Mouse (Mus musculus): ENCODE measurements at regions not wholly inside any gene's neighbourhood (a gene's known extent, or its start where the extent isn't known, plus 50 kb on each side); places are given as distances from the start of the nearest gene placed in this dataset.

- DNase-seq (ENCODE audit: low read depth, low spot score): no peak
These were observed 435.9 kb downstream of the Prdm2 start for GRCm38 (mm10) chr4:142776711-142777411.

DNA sequence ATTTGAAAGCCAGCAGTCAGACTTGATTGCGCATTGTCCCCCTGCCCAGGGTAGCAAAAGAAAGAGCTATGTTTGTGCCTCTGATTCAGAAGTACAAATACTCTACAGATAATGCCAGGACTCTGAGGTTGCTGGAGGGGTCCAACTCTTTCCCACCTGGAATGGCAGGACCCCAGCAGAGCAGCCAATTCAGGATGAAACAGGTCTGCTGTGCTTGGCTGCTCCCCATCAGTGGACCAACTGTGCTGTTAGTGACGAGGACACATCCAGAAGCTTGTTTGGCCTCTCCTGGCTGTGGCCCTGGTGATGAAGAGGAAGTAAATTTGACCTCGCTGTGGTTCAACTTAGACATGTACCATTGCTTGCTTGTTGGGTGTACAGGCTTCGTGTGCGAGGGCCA lies 437.8 kb downstream of the Prdm2 start:
- DNase-seq (ENCODE audit: low read depth, low spot score): no peak

GRCm38 (mm10) chr4:142773651-142774151 lies 439.1 kb downstream of the Prdm2 start:
- DNase-seq (ENCODE audit: low read depth, low spot score): no peak

GRCm38 (mm10) chr4:142772751-142773455 lies 439.9 kb downstream of the Prdm2 start:
- peak; percentile 48 for DNase-seq (ENCODE audit: low read depth, low spot score)

DNA sequence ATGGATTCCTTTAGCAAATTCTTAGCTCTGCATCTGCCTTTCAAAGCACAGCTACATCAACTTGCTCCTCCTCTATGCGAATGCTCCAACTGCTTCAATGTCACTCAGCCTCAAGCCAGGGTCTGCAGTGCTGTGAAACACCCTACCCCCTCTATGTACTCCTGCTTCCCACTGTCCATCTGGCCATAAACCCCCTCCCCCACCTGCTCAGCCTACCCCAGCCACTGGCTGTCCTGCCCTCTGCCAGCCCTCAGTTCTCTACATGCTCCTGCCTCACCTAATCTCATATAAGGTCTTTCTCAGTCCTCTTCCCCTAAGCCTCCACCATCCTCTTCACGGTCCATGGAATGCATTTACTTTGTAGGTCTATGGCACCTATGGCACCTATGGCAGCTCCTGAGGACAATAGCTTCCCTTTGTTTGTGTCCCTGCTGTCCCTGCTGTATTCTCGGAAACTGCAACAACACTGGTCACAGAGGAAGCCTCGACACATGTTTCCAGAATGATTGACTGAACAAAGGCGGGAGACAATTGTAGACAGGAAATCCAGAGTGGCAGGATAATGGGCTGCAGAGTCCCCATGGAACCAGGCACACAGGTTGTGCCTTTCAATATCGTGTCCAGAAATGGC lies 441.2 kb downstream of the Prdm2 start:
- DNase-seq (ENCODE audit: low read depth, low spot score): no peak

DNA sequence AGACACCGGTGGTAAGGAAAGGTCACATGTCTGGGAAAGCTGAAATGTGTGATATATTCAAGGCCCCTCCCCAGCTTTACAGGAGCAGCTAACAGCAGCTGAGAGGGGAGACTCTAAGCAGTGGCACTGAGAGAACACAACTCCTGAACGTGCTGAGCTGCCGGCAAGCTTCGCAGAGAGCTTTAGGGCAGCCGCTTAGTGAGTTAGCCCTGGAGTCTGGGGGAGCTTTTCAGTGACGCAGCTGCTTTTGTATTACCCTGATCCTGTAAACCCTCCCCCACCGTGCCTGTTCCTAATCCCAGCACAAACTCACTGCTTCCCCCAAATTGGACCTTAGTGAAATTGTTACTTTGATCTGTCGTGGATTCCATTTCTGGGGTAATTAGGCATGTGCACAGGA lies 442.6 kb downstream of the Prdm2 start:
- DNase-seq (ENCODE audit: low read depth, low spot score): no peak

- DNase-seq (ENCODE audit: low read depth, low spot score): no peak
These were observed 445.1 kb downstream of the Prdm2 start for GRCm38 (mm10) chr4:142767665-142768064.

DNA sequence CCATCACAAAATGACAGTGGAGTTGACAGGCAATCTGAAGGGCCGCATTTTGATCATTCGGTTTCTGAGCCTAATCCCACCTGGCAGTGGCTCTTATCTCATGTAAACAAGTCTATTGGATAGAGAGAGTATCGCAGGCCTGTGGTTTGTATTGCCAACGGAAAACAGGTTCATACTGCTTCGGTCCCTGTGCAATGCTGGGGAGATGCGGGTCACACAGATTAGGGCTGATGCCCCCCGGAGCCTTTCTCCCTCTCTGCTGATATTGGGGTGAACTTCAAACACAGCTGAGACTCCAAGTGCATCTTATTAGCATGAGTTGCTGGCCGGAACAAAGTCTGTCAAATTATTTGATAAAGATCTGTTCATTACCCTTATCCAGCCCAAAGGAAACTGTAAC lies 451.2 kb downstream of the Prdm2 start:
- no peak for DNase-seq (ENCODE audit: low read depth, low spot score)

GRCm38 (mm10) chr4:142758102-142758501 lies 454.7 kb downstream of the Prdm2 start:
- DNase-seq (ENCODE audit: low read depth, low spot score): no peak

GRCm38 (mm10) chr4:142756332-142756731 lies 456.5 kb downstream of the Prdm2 start:
- no peak for DNase-seq (ENCODE audit: low read depth, low spot score)

DNA sequence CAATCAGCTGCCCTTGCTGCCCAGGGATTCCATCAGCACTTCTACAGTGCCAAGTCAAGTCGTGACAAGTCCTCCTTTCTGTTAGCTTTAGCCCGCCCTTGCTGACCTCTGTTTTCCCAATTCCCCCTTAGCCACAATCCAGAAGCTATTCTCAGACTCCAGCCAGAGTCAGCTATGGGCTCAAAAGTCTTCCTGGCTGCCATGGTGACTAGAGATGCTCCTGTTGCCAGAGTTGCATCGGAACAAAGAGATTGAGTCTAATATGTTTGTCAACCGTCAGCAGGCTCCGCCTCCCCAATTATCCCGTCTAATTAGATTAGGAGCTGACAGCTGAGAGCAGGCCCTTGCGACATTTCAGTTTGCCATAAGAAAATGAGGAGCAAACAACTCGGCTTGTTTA lies 462.9 kb downstream of the Prdm2 start:
- DNase-seq (ENCODE audit: low read depth, low spot score): no peak

- DNase-seq (ENCODE audit: low read depth, low spot score): no peak
These were observed 484.3 kb upstream of the Kazn start for GRCm38 (mm10) chr4:142723554-142723907.

DNA sequence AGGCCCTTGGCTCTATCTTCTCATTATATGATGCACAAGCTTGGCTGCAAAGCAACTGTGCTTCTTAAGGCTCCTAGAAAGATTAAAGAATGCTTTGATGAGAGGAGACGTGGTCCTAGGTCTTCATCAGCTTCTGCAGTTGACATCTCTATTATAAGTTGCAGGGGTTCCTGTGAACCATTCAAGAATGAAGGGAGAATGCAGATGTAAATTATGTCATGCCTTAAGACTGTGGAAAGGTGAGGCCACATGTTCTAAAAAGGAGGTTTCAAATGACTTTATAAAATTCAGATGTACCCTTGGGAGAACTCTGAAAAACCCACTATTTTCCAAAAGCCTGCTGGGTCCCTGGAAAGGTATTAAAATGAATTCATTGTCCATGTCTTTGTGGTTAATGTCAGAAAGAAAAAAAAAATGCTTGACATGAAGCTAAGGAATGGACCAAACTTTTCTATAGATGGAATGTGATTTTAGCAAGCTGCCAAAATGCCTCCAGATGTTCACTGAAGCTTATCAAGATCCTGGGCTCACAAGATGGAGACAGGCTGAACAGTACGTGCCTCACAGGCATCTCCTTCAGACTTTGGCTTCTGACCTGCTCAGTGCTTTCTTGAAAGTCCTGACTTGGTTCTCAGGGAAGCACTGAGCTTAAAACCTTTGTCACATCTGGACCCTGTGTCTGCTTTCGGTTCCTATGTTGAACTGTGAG lies 483.8 kb upstream of the Kazn start:
- no peak for DNase-seq (ENCODE audit: low read depth, low spot score)

- no peak for DNase-seq (ENCODE audit: low read depth, low spot score)
These were observed 462.4 kb upstream of the Kazn start for GRCm38 (mm10) chr4:142701606-142702005.

GRCm38 (mm10) chr4:142694926-142695325 lies 455.7 kb upstream of the Kazn start:
- no peak for DNase-seq (ENCODE audit: low read depth, low spot score)

DNA sequence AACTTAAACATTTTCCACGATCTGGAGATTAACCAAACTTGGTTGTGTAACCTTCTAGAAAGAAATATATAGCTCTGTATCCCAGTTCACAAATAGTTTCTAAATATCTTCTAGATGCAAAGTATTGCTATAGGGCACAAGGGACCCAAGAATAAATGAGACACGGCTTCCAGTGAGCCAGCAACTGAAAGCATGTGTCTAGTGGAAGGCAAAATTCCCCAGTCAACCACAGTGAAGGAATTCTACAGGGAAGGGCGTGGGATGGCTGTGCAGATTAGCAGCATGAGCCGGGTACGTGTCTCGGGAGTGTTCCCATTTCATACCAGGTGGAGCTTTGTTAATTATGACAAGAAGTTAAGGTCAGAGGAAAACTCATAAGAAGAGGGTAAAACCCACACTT lies 449.0 kb upstream of the Kazn start:
- no peak for DNase-seq (ENCODE audit: low read depth, low spot score)

GRCm38 (mm10) chr4:142677426-142677825 lies 438.2 kb upstream of the Kazn start:
- DNase-seq (ENCODE audit: low read depth, low spot score): no peak

GRCm38 (mm10) chr4:142674641-142675465 lies 435.7 kb upstream of the Kazn start:
- no peak for DNase-seq (ENCODE audit: low read depth, low spot score)

GRCm38 (mm10) chr4:142671872-142672458 lies 432.8 kb upstream of the Kazn start:
- DNase-seq (ENCODE audit: low read depth, low spot score): no peak

DNA sequence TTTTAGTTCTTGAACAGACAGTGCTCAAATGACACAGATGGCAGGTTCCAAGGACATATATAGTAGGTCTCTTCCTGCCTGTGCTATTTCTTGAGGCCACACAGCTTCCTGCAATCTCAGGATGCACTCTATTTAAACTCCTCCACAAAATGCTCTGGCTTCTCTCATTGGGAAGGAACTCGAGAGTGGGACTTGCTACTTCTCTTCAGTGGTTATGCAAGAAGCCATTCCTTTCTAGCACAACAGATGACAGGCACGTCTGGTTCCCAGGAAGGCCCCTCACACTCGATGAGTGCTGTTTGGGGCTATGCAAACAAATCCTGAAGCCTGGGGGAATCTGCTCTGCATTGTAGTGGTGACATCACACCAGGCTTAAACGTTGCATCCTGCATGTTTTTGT lies 425.6 kb upstream of the Kazn start:
- no peak for DNase-seq (ENCODE audit: low read depth, low spot score)

DNA sequence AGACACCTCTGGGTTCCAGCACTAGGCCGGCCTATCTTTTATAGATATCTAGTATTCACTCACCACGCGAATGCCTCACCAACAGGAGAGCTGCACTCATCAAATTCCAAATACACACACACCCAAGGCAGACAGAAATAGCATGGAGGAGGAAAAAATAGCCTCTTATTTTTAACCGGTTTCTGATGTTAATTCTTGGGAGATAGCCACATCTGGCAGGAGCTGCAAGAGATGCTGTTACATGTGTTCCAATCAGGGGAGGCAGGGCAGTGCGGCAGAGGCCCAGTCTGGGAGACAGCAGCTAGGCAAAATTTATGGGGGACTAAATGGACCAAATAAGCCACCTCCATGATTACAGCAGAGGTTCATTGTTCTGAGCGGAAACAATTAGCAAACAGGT lies 419.0 kb upstream of the Kazn start:
- no peak for DNase-seq (ENCODE audit: low read depth, low spot score)
